Mouse (Mus musculus): ENCODE data around the gene Gm45337.
"Not testable (repeated sequence)": the region's sequence is repeated elsewhere in the genome, so short reads cannot be mapped to it uniquely, and the experiment has no call there.

GRCm38 (mm10) chr7:142135934-142136333, 8.5 kb downstream of the Gm45337 start, which contains the start of gene Gm39115:
- TF ChIP-seq CTCF, EP300 (IDR thresholded peaks at IDR 0.05; ENCODE audit: low read depth): not testable (repeated sequence)

Measured in heart, postnatal 0 days (tissue).